Mouse (Mus musculus) cerebellum, adult (tissue): ENCODE measurements around the gene Ppp1r15b.

ENCODE experiments used
- ATAC-seq: cut with Nextera tagmentation; 2 replicates; pipeline ENCODE4 v1.9.2; 2017; ENCODE audit warnings: mild to moderate bottlenecking, moderate library complexity, mixed read lengths; ENCODE audit not compliant: insufficient number of reproducible peaks, low FRiP score, low TSS enrichment

The Ppp1r15b gene

GRCm38 (mm10) chr1:133119931-133120712 is 10.8 kb upstream of the Ppp1r15b start:
- no peak for ATAC-seq

- ATAC-seq: no peak
Measured at GRCm38 (mm10) chr1:133121246-133121645, 9.7 kb upstream of the Ppp1r15b start.

DNA sequence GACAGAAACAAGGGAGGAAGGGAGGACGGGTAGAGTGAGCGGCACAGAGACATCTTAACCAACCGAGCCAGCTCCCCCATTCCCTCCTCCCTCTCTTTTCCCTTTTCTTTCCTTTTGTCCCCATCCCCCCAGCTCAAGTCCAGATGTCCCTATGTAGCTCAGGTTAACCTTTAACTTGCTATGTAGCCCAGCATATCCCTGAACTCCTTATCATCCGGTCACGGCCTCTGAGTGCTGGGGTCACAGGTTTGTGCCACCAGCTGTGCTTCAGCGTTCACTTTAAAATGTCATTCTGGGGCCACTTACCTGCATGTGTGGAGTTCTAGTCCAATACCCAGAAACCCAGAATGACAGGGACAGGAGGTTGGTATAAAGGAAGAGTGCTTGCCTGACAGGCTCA is 6.8 kb upstream of the Ppp1r15b start:
- ATAC-seq: no peak

DNA sequence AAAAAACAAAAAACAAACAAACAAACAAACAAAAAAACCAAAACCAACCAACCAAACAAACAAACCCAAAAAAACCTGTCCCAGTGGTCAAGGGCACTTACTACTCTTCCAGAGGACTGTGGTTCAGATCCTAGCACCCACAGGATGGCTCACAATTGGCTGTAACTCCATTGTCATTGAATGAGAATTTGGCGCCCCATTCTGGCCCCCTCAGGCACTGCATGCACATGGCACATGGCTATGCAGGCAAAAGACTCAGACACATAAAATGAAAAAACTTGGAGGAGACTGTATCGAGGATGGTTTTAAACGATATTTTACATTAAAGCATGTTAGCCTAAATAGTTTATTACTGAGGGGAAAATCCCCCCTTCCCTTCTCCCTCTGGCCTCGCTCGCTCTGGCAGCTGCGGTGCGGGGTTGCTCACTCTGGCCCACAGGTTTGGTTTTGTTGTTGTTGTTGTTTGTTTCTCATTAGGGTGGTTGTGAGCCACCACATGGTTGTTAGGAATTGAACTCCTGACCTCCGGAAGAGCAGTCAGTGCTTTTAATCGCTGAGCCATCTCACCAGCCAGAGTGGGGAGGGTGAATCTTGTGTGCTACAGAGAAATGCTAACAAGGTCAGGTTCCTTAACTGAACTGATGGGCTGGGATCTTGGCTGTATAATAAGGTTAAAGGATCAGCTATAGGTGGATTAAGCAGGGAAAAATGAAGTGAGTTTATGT is 5.1 kb upstream of the Ppp1r15b start:
- no peak for ATAC-seq

- ATAC-seq: no peak
Measured at GRCm38 (mm10) chr1:133126365-133126740, 4.6 kb upstream of the Ppp1r15b start.

DNA sequence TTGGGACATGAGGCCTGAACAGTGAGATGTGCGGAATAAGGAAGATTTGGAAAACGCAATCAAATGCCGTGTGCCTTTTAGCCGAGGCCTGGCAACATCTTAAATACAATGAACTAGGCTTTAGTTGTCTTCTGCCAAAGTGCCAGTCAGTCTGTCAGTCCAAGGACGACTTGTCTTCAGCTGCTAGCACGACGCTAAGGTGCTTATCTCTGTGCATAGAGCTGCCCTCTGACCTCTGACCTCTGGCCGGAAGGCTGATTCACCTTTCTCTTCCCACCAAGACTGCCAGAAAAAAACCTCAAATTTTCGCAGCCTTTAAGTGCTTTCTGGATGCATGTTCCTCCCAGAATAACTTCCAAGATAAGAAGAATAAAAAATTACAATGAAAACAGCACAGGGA is 3.6 kb upstream of the Ppp1r15b start:
- ATAC-seq: no peak

DNA sequence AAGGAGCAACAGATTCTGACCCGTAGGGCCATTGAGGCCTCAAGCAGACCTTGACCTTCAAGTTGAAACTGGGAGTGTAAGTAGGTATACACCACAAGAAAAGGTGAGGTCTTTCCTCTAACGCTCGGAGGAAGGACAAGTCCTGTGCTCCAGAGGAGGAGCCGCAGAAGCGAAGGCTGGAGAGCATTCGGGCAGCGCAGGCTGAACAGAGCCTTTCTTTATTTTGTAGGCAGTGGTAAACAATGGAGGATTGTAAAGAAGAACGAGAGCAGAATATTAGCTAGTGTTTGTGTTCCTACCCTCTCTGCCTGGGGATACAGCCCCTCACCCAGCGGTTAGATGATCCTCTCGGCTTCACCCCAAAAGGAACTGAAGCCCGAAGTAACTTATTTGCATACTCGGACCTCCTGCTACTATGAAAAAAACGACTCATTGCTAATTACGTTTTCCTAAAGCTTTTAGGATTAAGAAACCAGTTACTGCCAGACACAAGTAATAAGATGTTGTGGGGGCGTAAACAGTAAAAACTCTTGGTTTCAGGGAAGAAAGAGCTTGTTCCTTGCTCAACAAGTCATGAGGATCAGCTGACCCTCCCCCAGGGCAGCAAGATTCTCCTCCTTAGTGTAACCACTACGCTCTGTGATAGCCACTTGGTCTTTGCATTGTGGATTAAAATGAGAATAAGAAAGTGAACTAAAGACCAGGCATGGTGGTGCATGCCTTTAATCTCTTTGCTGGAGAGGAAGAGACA is 1.3 kb upstream of the Ppp1r15b start:
- no peak for ATAC-seq

DNA sequence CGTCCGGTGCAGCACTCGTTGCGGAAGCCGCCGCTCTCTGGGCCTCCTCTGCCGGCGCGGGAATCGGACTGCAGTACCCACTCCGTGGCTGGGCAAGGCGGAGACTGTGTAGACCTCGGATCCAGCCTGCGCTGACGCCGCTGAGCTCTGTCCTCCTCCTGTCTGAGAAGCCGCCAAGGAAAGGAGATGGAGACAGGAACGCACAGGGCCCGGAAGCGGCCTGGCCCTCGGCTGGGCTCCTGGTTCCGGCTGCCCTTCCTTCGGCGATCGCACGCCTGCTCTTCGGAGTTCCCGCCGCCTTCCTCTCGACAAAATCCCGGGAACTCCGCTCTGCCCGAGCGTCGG is 590 bp downstream of the Ppp1r15b start:
- no peak; the same call in 1 of the 2 replicates for ATAC-seq

DNA sequence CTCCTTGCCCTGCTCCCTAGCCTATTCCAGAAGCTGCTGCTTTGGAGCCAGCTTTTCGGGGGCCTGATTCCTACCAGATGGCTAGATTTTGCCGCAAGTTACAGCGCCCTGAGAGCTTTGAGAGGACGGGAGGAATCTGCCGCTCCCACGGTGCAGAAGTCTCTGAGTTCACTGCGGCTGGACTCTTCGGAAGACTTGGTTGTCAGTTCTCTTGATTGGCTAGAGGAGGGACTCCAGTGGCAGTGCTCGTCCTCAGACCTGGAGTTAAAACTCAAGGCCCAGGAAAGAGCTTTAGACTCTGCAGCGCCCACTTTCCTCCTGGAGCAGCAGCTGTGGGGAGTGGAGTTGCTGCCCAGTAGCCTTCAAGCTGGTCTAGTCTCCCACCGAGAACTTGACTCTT is 993 bp downstream of the Ppp1r15b start:
- no peak for ATAC-seq

- no peak for ATAC-seq
Measured at GRCm38 (mm10) chr1:133132388-133133326, 1.7 kb downstream of the Ppp1r15b start.

- ATAC-seq: no peak
Measured at GRCm38 (mm10) chr1:133133425-133133824, 2.5 kb downstream of the Ppp1r15b start.

DNA sequence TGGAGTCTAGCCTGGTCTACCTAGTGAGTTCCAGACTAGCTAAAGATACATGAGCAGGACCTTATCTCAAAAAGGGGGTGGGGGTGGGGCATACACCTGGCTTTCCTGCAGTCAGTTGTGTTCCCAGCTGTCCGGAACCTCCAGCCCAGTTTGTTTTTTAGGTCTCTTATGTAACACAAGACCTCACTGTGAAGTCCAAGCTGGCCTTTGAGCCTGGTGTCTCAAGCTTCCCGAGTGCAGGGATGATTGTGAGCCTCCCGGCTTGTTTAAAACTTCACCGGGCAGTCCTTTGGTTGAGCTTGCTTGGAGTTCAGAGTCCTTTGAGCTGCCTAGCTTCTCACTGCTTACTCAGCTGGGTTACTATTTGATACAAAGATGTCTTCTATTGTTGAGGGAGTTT is 3.1 kb downstream of the Ppp1r15b start:
- no peak for ATAC-seq

DNA sequence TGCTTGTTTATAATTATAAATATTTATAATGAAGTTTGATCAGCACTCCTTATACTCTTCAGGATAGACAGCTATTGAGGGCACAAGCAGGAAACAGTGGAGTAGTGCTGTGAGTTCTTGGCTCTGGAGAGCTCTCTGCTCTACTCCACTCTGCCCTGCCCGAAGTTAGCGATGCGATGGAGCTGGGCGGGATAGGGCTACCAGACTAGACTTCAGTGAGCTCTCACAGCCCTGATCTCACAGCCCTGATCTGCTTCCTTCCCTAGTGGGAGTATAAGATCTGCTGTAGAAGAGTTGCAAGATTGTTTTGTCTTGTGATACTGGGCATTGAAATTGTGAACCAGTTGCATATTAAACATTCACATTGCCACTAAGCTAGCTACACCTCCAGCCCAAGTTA is 3.9 kb downstream of the Ppp1r15b start:
- ATAC-seq: no peak

DNA sequence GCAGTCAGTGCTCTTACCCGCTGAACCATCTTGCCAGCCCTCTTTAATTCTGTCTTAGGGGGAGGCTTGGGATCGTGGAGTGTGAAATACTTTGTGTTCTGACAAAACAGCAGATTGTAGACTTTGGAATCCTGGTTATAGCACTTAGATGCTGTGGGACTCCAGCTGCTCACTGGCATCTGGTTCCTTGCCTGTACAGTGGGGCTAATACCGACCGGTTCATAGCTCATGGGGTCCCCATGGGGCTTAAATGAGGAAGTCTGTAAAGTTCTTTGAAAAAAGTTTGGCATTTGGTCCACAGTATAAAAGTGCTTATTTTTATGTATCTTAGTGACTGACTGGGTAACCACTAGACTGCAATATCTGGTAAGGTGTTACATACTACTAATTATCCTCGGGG is 4.9 kb downstream of the Ppp1r15b start:
- ATAC-seq: no peak

GRCm38 (mm10) chr1:133138401-133138800 is 7.5 kb downstream of the Ppp1r15b start:
- ATAC-seq: no peak

DNA sequence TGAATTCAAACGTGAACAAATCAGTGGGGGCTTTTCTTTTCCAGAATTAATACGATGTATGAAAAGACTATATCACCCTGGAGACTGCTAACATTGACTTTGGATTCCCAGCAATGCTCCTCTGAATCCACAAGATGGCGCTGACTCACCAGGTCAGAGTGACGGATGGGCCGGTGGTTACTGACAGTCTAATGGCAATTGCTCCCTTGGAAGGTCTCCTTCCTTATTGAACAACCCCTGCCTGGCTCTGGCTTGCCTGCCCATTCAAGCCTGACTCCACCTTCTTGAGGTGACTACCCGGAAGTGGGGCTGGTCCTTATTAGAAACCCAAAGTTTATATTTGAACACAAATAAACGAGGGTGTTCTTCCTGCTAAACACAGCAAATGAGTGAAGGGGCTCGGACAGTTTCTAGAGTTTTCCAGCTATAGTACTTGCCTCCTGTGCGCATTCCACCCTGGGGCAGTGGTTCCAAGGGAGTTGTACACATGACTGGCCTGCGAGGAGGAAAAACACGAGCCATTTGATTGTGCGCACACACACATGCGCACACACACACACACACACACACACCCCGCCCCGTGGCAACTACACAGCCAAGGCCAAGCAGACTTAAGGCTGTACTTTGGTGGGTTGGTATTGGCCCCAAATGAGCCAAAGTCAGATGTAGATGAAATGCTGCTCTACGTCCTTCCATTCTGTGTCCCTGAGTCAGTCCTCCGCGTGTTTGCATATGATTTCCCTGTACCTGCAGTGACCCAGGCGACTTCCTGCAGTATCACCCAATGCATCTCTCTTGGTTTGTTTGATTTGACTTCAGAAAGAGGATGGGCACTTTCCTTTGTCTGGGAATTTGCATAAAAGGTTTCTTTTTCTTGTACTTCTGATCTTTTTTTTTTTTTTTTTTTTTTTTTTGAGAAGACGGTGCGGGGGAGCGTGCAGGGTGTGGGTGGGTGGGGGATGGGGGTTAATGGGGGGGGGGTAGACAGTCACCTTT is 15.4 kb downstream of the Ppp1r15b start:
- ATAC-seq: 0 out of 2 replicates have a peak, but pooled peaks have one; percentile 64

- ATAC-seq: no peak
Measured at GRCm38 (mm10) chr1:133147324-133147723, 16.4 kb downstream of the Ppp1r15b start.

DNA sequence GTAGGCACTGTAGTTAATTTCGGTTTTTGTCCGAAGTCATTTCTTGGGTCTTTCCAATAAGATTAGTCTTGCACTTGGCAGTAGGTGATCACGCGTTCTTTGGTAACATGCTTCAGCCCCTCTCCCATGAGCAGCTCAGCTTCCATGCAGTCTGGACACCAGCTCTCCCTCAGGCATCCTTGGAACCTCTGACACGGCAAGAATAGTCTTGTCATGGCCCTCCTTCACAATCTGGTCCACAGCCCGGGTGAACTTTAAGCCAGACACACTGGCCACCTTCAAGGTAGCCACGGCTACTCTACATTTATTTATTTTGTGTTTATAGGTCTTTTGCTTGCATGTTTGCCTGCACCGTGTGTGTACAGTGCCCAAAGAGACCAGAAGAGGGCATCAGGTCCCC is 17.2 kb downstream of the Ppp1r15b start:
- ATAC-seq: no peak

- ATAC-seq: no peak
Measured at GRCm38 (mm10) chr1:133150556-133150955, 19.6 kb downstream of the Ppp1r15b start.
